Mouse (Mus musculus): ENCODE measurements at regions not wholly inside any gene's neighbourhood (a gene's known extent, or its start where the extent isn't known, plus 50 kb on each side); places are given as distances from the start of the nearest gene placed in this dataset.

GRCm38 (mm10) chr10:24493936-24494335 is 101.3 kb upstream of the Ccn2 start:
- Histone ChIP-seq H3K27me3 (ENCODE audit: control insufficient read depth, insufficient read depth, low read length) (no peaks in the 10 kb centered on the region), H3K27ac (ENCODE audit: low read depth, low read length) (peak overlapping the region; percentile 79), H3K9me3 (replicated peaks; ENCODE audit: control insufficient read depth, low read length) (no peaks in the 10 kb centered on the region), H3K4me3 (ENCODE audit: low read depth, low read length) (no peak overlapping the region), H3K36me3 (ENCODE audit: control insufficient read depth, insufficient read depth, low read length) (no peaks in the 10 kb centered on the region), H3K9ac (ENCODE audit: low read depth, low read length) (no peak overlapping the region), H3K4me1 (ENCODE audit: control insufficient read depth, insufficient read depth, low read length) (peaks cover 16% of the 10 kb centered on the region), H3K4me2 (peak overlapping the region; percentile 34; the same call in 1 of the 2 replicates)
- WGBS (ENCODE audit: insufficient replicate concordance) = 20% methylated on average over 6 of the region's 6 CpGs
- ATAC-seq (replicated peaks; ENCODE audit: insufficient number of reproducible peaks, low FRiP score, low TSS enrichment) = peak; percentile 78

- Histone ChIP-seq H3K4me3 (ENCODE audit: low read depth, low read length) (no peak overlapping the region), H3K27me3 (ENCODE audit: control insufficient read depth, insufficient read depth, low read length) (no peaks in the 10 kb centered on the region), H3K4me1 (ENCODE audit: control insufficient read depth, insufficient read depth, low read length) (no peaks in the 10 kb centered on the region), H3K4me2 (no peak overlapping the region), H3K27ac (ENCODE audit: low read depth, low read length) (no peak overlapping the region), H3K36me3 (ENCODE audit: control insufficient read depth, insufficient read depth, low read length) (no peaks in the 10 kb centered on the region), H3K9ac (ENCODE audit: low read depth, low read length) (no peak overlapping the region), H3K9me3 (replicated peaks; ENCODE audit: control insufficient read depth, low read length) (no peaks in the 10 kb centered on the region)
- WGBS (ENCODE audit: insufficient replicate concordance) = 79% methylated on average over 11 of the region's 11 CpGs
- ATAC-seq (replicated peaks; ENCODE audit: insufficient number of reproducible peaks, low FRiP score, low TSS enrichment) = no peak
These were observed 75.3 kb upstream of the Ccn2 start for GRCm38 (mm10) chr10:24519795-24520512.

GRCm38 (mm10) chr10:24520515-24520914 is 74.7 kb upstream of the Ccn2 start:
- Histone ChIP-seq H3K4me3 (ENCODE audit: low read depth, low read length) (no peak overlapping the region), H3K9ac (ENCODE audit: low read depth, low read length) (no peak overlapping the region), H3K4me2 (no peak overlapping the region), H3K27me3 (ENCODE audit: control insufficient read depth, insufficient read depth, low read length) (no peaks in the 10 kb centered on the region), H3K9me3 (replicated peaks; ENCODE audit: control insufficient read depth, low read length) (no peaks in the 10 kb centered on the region), H3K36me3 (ENCODE audit: control insufficient read depth, insufficient read depth, low read length) (no peaks in the 10 kb centered on the region), H3K4me1 (ENCODE audit: control insufficient read depth, insufficient read depth, low read length) (no peaks in the 10 kb centered on the region), H3K27ac (ENCODE audit: low read depth, low read length) (no peak overlapping the region)
- 74% methylated on average over 3 of the region's 3 CpGs for WGBS (ENCODE audit: insufficient replicate concordance)
- ATAC-seq (replicated peaks; ENCODE audit: insufficient number of reproducible peaks, low FRiP score, low TSS enrichment) = no peak

GRCm38 (mm10) chr10:24532776-24533175 is 62.5 kb upstream of the Ccn2 start:
- H3K27ac ChIP-seq (ENCODE audit: low read depth, low read length) = no peak overlapping the region
- H3K4me1 ChIP-seq (ENCODE audit: control insufficient read depth, insufficient read depth, low read length) = no peaks in the 10 kb centered on the region
- no peak overlapping the region for H3K4me3 ChIP-seq (ENCODE audit: low read depth, low read length)
- H3K27me3 ChIP-seq (ENCODE audit: control insufficient read depth, insufficient read depth, low read length) = no peaks in the 10 kb centered on the region
- 81% methylated on average over 2 of the region's 2 CpGs for WGBS (ENCODE audit: insufficient replicate concordance)
- H3K9ac ChIP-seq (ENCODE audit: low read depth, low read length) = no peak overlapping the region
- no peak for ATAC-seq (replicated peaks; ENCODE audit: insufficient number of reproducible peaks, low FRiP score, low TSS enrichment)
- no peaks in the 10 kb centered on the region for H3K9me3 ChIP-seq (replicated peaks; ENCODE audit: control insufficient read depth, low read length)
- no peak overlapping the region for H3K4me2 ChIP-seq
- H3K36me3 ChIP-seq (ENCODE audit: control insufficient read depth, insufficient read depth, low read length) = no peaks in the 10 kb centered on the region

GRCm38 (mm10) chr10:24534901-24535300 is 60.3 kb upstream of the Ccn2 start:
- Histone ChIP-seq H3K36me3 (ENCODE audit: control insufficient read depth, insufficient read depth, low read length) (no peaks in the 10 kb centered on the region), H3K4me3 (ENCODE audit: low read depth, low read length) (no peak overlapping the region), H3K4me2 (no peak overlapping the region), H3K9me3 (replicated peaks; ENCODE audit: control insufficient read depth, low read length) (no peaks in the 10 kb centered on the region), H3K4me1 (ENCODE audit: control insufficient read depth, insufficient read depth, low read length) (no peaks in the 10 kb centered on the region), H3K9ac (ENCODE audit: low read depth, low read length) (no peak overlapping the region), H3K27me3 (ENCODE audit: control insufficient read depth, insufficient read depth, low read length) (no peaks in the 10 kb centered on the region), H3K27ac (ENCODE audit: low read depth, low read length) (no peak overlapping the region)
- whole genome bisulfite sequencing (ENCODE audit: insufficient replicate concordance) = 88% methylated on average over 11 of the region's 11 CpGs
- no peak for ATAC-seq (replicated peaks; ENCODE audit: insufficient number of reproducible peaks, low FRiP score, low TSS enrichment)

GRCm38 (mm10) chr10:24535461-24535860 is 59.8 kb upstream of the Ccn2 start:
- ATAC-seq (replicated peaks; ENCODE audit: insufficient number of reproducible peaks, low FRiP score, low TSS enrichment) = no peak
- Histone ChIP-seq H3K27me3 (ENCODE audit: control insufficient read depth, insufficient read depth, low read length) (no peaks in the 10 kb centered on the region), H3K36me3 (ENCODE audit: control insufficient read depth, insufficient read depth, low read length) (no peaks in the 10 kb centered on the region), H3K27ac (ENCODE audit: low read depth, low read length) (no peak overlapping the region), H3K4me3 (ENCODE audit: low read depth, low read length) (no peak overlapping the region), H3K4me2 (no peak overlapping the region), H3K9ac (ENCODE audit: low read depth, low read length) (no peak overlapping the region), H3K9me3 (replicated peaks; ENCODE audit: control insufficient read depth, low read length) (no peaks in the 10 kb centered on the region), H3K4me1 (ENCODE audit: control insufficient read depth, insufficient read depth, low read length) (no peaks in the 10 kb centered on the region)
- 79% methylated on average over 6 of the region's 6 CpGs for WGBS (ENCODE audit: insufficient replicate concordance)

- H3K27ac ChIP-seq (ENCODE audit: low read depth, low read length) = no peak overlapping the region
- WGBS (ENCODE audit: insufficient replicate concordance) = 64% methylated on average over 4 of the region's 4 CpGs
- H3K4me2 ChIP-seq = no peak overlapping the region
- no peak overlapping the region for H3K4me3 ChIP-seq (ENCODE audit: low read depth, low read length)
- H3K4me1 ChIP-seq (ENCODE audit: control insufficient read depth, insufficient read depth, low read length) = no peaks in the 10 kb centered on the region
- no peak for ATAC-seq (replicated peaks; ENCODE audit: insufficient number of reproducible peaks, low FRiP score, low TSS enrichment)
- no peaks in the 10 kb centered on the region for H3K36me3 ChIP-seq (ENCODE audit: control insufficient read depth, insufficient read depth, low read length)
- no peaks in the 10 kb centered on the region for H3K27me3 ChIP-seq (ENCODE audit: control insufficient read depth, insufficient read depth, low read length)
- no peaks in the 10 kb centered on the region for H3K9me3 ChIP-seq (replicated peaks; ENCODE audit: control insufficient read depth, low read length)
- no peak overlapping the region for H3K9ac ChIP-seq (ENCODE audit: low read depth, low read length)
These were observed 53.3 kb upstream of the Ccn2 start for GRCm38 (mm10) chr10:24541990-24542389.

Data from heart, embryonic 11.5 days (tissue).